Mouse (Mus musculus) A20 (cell line): Measurements from ENCODE around the gene Celf2.
A peak's percentile ranks its signal among the peaks of the same experiment; 100 is the strongest.

ENCODE experiments used
- DNase-seq: peaks from one replicate; pipeline ENCODE4 v3.0.0-alpha.2; 2011; ENCODE audit warnings: low read depth, low spot score

Celf2 gene

DNA sequence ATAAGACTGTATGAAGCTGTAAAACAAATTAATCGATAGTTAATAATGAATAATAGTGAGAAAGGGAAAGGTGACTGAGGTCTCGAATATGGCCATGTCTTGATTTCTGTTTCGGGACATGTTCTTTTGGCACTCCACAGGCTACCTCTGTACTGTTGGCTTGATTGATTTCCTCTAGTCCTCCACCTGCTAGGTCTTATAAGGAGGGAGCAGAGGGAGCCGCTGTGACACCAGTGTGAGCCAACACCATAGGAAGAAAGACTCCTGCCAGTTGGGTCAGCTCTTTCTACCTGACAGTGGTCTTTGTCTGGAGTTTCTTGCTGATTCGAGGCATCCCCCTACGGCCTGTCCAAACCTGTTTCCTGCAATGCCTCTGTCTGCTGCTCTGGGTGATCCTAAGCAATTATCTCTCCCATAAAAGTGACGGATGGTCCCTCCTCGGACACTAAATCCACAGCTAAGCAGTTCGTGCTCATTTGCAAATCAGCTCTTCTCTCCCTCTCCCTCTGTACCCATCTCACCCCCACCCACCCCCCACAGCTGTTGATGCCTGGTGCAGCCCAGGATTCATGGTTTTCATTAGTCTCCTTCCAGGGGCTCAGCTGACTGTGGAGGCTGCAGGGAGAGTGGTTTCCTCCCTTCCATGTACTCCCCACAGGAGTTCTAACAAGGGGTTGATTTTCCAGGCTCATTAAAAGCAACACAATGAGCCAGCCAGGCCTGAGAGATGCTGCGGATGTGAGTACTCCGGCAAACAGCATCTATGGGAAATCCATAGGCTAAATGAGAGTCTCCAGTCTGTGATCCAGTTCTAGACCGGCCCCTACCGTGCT, 1003.2 kb downstream of the Celf2 start:
- DNase-seq: no peak

DNA sequence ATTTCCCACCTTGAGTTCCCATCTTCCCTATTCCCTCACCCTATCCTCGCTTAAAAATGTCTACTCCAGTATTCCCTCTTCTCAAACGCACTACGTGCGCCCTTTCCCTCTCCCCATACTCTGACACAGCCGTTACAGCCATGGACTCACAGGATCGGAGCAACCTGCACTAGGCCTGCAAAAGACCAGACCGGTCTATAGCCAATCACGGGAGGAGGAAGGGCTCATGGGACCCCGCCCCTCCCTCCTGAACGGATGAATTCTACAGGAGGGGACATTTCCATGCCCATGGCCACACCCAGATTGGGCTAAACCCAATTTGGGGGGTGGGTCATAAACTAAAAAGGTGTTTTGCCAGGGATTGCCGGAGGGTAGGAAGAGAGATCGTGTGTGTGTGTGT, 1003.8 kb downstream of the Celf2 start:
- no peak for DNase-seq

DNA sequence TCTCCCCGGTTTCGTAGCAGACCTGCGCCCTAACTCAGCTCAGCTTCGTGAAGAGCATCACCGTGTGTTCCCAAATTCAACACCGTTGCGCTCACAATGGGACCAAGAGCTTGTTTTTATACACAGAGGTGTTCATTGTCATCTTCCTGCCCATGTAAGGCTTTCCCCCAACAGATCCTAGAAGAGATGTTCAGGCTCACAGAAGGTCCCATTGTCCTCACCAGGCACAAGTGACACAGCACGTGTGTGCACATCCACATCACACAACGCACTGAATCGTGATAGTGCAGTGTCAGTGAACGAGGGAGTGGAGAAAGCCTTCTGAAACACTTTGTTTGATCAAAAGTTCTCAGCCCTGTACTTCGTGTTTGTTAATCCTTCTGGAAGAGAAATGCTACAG, 1011.3 kb downstream of the Celf2 start:
- DNase-seq: no peak

DNA sequence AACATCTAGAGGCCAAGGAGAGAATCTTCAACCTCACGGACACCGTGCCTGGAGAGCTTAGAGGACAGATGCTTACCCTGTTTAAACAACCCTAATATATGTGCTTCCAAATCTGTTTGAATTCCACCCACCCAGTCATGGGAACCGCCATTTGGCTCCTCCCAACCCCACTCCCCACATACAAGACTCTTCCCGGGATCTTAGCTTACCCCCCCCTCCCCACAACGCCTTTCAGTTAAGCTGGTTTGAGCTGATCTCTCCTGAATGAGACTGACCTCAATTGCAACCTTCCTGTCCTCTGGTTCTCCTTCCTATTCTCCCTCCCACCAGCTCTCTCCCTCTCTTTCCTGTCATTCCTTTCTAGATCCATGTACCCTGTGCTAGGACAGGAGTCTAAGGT, 1011.7 kb downstream of the Celf2 start:
- no peak for DNase-seq

DNA sequence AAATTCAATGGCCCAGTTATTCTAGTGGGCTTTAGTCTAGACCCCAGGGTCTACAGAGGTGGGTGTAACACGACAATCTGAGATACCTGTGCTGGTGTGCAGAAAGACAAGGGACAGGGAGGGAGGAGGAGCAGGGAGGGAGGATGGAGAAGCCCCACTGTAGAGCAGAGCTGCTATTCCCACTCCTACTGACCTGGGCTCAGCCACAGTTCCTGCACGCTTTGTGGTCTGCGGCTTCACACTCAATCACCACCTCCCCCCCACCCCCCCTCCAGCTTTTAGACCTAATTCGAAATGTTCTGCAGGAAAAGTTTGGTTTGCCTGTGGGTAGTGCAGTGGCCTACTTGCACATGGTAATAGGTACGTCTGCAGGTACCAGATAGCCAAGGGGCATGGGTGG, 1015.5 kb downstream of the Celf2 start:
- no peak for DNase-seq

DNA sequence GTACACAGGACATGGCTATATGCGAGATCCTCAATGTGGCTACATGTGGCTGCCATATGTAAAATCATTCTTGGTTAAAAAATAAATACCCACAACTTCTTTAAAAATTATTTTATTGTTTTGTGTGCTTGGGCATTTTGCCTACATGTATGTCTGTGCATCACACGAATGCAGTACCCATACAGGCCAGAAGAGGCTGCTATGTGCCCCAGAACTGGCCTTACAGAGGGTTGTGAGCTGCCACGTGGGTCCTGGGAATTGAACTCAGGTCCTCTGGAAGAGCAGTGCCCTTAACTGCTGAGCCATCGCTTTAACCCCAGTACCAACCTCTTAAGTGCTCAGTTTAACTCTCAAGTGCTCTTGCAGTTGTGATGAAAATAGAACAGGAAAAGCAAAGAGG, 1018.5 kb downstream of the Celf2 start:
- peak; percentile 26 for DNase-seq

DNA sequence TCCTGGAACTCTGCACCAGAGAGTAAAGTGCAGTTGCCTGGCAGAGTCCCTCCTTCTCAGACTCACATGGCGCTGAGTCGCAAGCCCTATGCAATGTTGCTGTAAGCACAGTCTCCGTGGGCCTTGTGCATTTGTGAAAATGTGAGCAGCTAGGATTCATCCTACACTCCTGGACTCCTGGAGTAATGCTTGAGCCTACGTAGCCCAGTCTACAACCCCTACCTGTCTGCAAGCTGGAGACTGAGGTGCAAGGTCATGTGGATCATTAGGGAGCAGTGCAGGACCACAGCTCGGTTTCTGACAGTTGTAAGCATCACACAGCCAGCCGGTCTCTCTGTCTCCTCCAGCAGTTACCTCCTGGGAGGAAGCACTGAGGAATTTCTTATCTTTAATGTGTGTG, 1019.3 kb downstream of the Celf2 start:
- no peak for DNase-seq
